Mouse (Mus musculus) cerebellum, adult 2 months (tissue): Measurements from ENCODE around the gene Proser3. TPM values are rescaled to one million over a fixed set of nuclear protein-coding genes. Genes with fewer than 3 reads are reported as not detected.

Source experiments
- DNase-seq, 2 experiments: peaks; one replicate each; pipeline ENCODE4 v3.0.0; 2021
- H3K27ac ChIP-seq: fragments of 200-500 bp; 2 replicates; pipeline ENCODE4 v1.5.1; 2012; ENCODE audit warnings: low read length, control low read depth, inconsistent platforms; ENCODE audit not compliant: insufficient read depth
- H3K27me3 ChIP-seq: fragments of 200-500 bp; 2 replicates; pipeline ENCODE4 v1.6.1; 2012; ENCODE audit warnings: inconsistent platforms, mild to moderate bottlenecking, low read length, moderate library complexity; ENCODE audit not compliant: control insufficient read depth, insufficient read depth
- H3K4me1 ChIP-seq: fragments of 200-500 bp; 2 replicates; pipeline ENCODE4 v1.6.1; 2011; ENCODE audit warnings: low read length; ENCODE audit not compliant: control insufficient read depth, insufficient read depth
- H3K4me3 ChIP-seq: fragments of 200-500 bp; replicated peaks from 2 replicates; pipeline ENCODE3; 2011; ENCODE audit warnings: mild to moderate bottlenecking, low read depth, low read length, control low read depth; ENCODE audit not compliant: insufficient read depth
- CTCF ChIP-seq: fragments of 200-500 bp; IDR thresholded peaks from 2 replicates; pipeline ENCODE4 v1.5.1; 2011; ENCODE audit warnings: low read depth, mild to moderate bottlenecking, control low read depth, low read length, moderate library complexity, borderline replicate concordance; ENCODE audit not compliant: insufficient read depth
- POLR2A ChIP-seq: fragments of 200-500 bp; IDR thresholded peaks from 2 replicates; pipeline ENCODE4 v1.6.1; 2011; ENCODE audit warnings: low read length, control low read depth, borderline replicate concordance; ENCODE audit not compliant: insufficient read depth
- WGBS: fragments of 180-500 bp; shearing (Covaris S2); methylation state at CpG from one replicate; pipeline ENCODE4 v1.1.7; 2018; 5-methylcytosine and 5-hydroxymethylcytosine counted together
- polyA plus RNA-seq: library from polyadenylated mRNA; depleted of rRNA; stranded (reverse); fragments of >200 nt; gene quantifications from 2 replicates; pipeline ENCODE4 v1.2.3, GENCODE M21; 2012

The Proser3 gene
- polyA plus RNA-seq, 1 experiment = 7.4 TPM

GRCm38 (mm10) chr7:30592772-30593423 is 40.8 kb upstream of the Proser3 start:
- no peak overlapping the region for H3K4me3 ChIP-seq
- 73% methylated on average over 5 of the region's 5 CpGs for WGBS
- DNase-seq = no peak
- TF ChIP-seq CTCF (no peak), POLR2A (no peak)
- no peaks in the 10 kb centered on the region for H3K4me1 ChIP-seq
- H3K27ac ChIP-seq = no peak overlapping the region
- H3K27me3 ChIP-seq = no peaks in the 10 kb centered on the region

GRCm38 (mm10) chr7:30591605-30591951 is 39.5 kb upstream of the Proser3 start:
- no peaks in the 10 kb centered on the region for H3K27me3 ChIP-seq
- no peak for DNase-seq
- TF ChIP-seq CTCF (no peak), POLR2A (no peak)
- WGBS = 13% methylated on average over 4 of the region's 4 CpGs
- peaks cover 7% of the 10 kb centered on the region; the same call in 1 of the 2 replicates for H3K4me1 ChIP-seq
- H3K27ac ChIP-seq = no peak overlapping the region
- H3K4me3 ChIP-seq = no peak overlapping the region

GRCm38 (mm10) chr7:30590927-30591604 is 39.0 kb upstream of the Proser3 start:
- no peak for TF ChIP-seq POLR2A
- no peak for TF ChIP-seq CTCF
- H3K27me3 ChIP-seq = no peaks in the 10 kb centered on the region
- H3K4me1 ChIP-seq = peaks cover 7% of the 10 kb centered on the region; the same call in 1 of the 2 replicates
- no peak overlapping the region for H3K4me3 ChIP-seq
- WGBS = 83% methylated on average over 9 of the region's 9 CpGs
- DNase-seq = no peak
- no peak overlapping the region for H3K27ac ChIP-seq

GRCm38 (mm10) chr7:30589435-30590301 is 37.6 kb upstream of the Proser3 start:
- 20% methylated on average over 40 of the region's 40 CpGs for WGBS
- Histone ChIP-seq H3K4me3 (peak overlapping the region; percentile 69), H3K27me3 (no peaks in the 10 kb centered on the region), H3K27ac (peak overlapping the region; percentile 44; the same call in 1 of the 2 replicates), H3K4me1 (peaks cover 7% of the 10 kb centered on the region; the same call in 1 of the 2 replicates)
- TF ChIP-seq POLR2A = no peak
- peak; percentile 89 for TF ChIP-seq CTCF
- peak; percentile 75 to 86 for DNase-seq

GRCm38 (mm10) chr7:30588676-30589434 is 36.8 kb upstream of the Proser3 start, which contains the start of gene Kmt2b:
Gene Kmt2b (minus strand): TSS chr7:30588726.
- Histone ChIP-seq H3K4me3 (peak within 1 kb of the TSS; percentile 69), H3K4me1 (peaks cover 7% of the 10 kb centered on the region; the same call in 1 of the 2 replicates), H3K27me3 (no peaks in the 10 kb centered on the region), H3K27ac (peak within 1 kb of the TSS; percentile 83)
- peak; percentile 97 to 99 for DNase-seq
- under 1% methylated on average over 62 of the region's 68 CpGs for WGBS
- TF ChIP-seq POLR2A (peak; percentile 39; the same call in 1 of the 2 replicates), CTCF (no peak; the same call in 1 of the 2 replicates)

- DNase-seq = peak in 1 of 2 experiments; percentile 80
- Histone ChIP-seq H3K27ac (peak overlapping the region; percentile 83), H3K4me1 (peaks cover 7% of the 10 kb centered on the region; the same call in 1 of the 2 replicates), H3K4me3 (peak overlapping the region; percentile 62), H3K27me3 (no peaks in the 10 kb centered on the region)
- TF ChIP-seq POLR2A = no peak
- TF ChIP-seq CTCF = no peak
- WGBS = under 1% methylated on average over 67 of the region's 67 CpGs
Measured at GRCm38 (mm10) chr7:30587842-30588667, 36.0 kb upstream of the Proser3 start.
